Mouse (Mus musculus) lung, adult 2 months (tissue): ENCODE measurements around the gene D430042O09Rik.

Experiments
- CTCF ChIP-seq: fragments of 200-500 bp; IDR thresholded peaks from 2 replicates; pipeline ENCODE4 v1.5.1; 2011; ENCODE audit warnings: mild to moderate bottlenecking, low read length, control low read depth; ENCODE audit not compliant: insufficient read depth
- POLR2A ChIP-seq: fragments of 200-500 bp; IDR thresholded peaks from 2 replicates; pipeline ENCODE4 v1.6.1; 2011; ENCODE audit warnings: low read depth, mild to moderate bottlenecking, control low read depth, low read length, borderline replicate concordance; ENCODE audit errors: extremely low read depth

- TF ChIP-seq POLR2A = no peak
- no peak for TF ChIP-seq CTCF
Observed at GRCm38 (mm10) chr7:125865234-125865633, 157.5 kb downstream of the D430042O09Rik start.
